Mouse (Mus musculus) embryonic facial prominence, embryonic 13.5 days (tissue): Measurements from ENCODE around the gene Tfip11. TPM values are rescaled to one million over a fixed set of nuclear protein-coding genes. Genes with fewer than 3 reads are reported as not detected.
"Not testable (repeated sequence)": the region's sequence is repeated elsewhere in the genome, so short reads cannot be mapped to it uniquely, and the experiment has no call there.

Source experiments
- ATAC-seq: fragments of 200-750 bp; cut with Nextera tagmentation; 2 replicates; pipeline ENCODE4 v1.8.0; 2017; ENCODE audit warnings: low read depth; ENCODE audit not compliant: insufficient number of reproducible peaks, insufficient read depth, low FRiP score, low TSS enrichment
- H3K27ac ChIP-seq: fragments of 300-500 bp; sonication (generic); 2 replicates; pipeline ENCODE4 v1.5.1; 2015; ENCODE audit warnings: moderate library complexity, mild to moderate bottlenecking, inconsistent platforms
- H3K27me3 ChIP-seq: fragments of 300-500 bp; sonication (generic); 2 replicates; pipeline ENCODE4 v1.6.1; 2015; ENCODE audit warnings: mild to moderate bottlenecking, inconsistent platforms
- H3K36me3 ChIP-seq: fragments of 300-500 bp; sonication (generic); 2 replicates; pipeline ENCODE4 v1.6.1; 2015; ENCODE audit warnings: mild to moderate bottlenecking, inconsistent platforms
- H3K4me1 ChIP-seq: fragments of 300-500 bp; sonication (generic); 2 replicates; pipeline ENCODE4 v1.6.1; 2015; ENCODE audit warnings: inconsistent platforms
- H3K4me2 ChIP-seq: fragments of 300-500 bp; sonication (generic); 2 replicates; pipeline ENCODE4 v1.6.1; 2015; ENCODE audit warnings: moderate library complexity, mild to moderate bottlenecking, inconsistent platforms
- H3K4me3 ChIP-seq: fragments of 300-500 bp; sonication (generic); 2 replicates; pipeline ENCODE4 v1.5.1; 2015; ENCODE audit warnings: mild to moderate bottlenecking, inconsistent platforms
- H3K9ac ChIP-seq: fragments of 300-500 bp; sonication (generic); 2 replicates; pipeline ENCODE4 v1.6.1; 2015; ENCODE audit warnings: mild to moderate bottlenecking, inconsistent platforms
- H3K9me3 ChIP-seq: fragments of 300-500 bp; sonication (generic); 2 replicates; pipeline ENCODE4 v1.6.1; 2016; ENCODE audit warnings: inconsistent platforms
- WGBS: fragments of 180-500 bp; shearing (Covaris S2); methylation state at CpG from one replicate; pipeline ENCODE4 v1.1.7; 2015; ENCODE audit warnings: mixed read lengths; 5-methylcytosine and 5-hydroxymethylcytosine counted together
- polyA plus RNA-seq: library from polyadenylated mRNA; unstranded; fragments of >200 nt; fragmentation: Nextera tagmentation; extraction: Ambion mirVana; gene quantifications from 2 replicates; pipeline ENCODE4 v1.2.1, GENCODE M21; 2015

Tfip11 gene
- polyA plus RNA-seq, 1 experiment from 2014 or later, result 31.8 TPM

DNA sequence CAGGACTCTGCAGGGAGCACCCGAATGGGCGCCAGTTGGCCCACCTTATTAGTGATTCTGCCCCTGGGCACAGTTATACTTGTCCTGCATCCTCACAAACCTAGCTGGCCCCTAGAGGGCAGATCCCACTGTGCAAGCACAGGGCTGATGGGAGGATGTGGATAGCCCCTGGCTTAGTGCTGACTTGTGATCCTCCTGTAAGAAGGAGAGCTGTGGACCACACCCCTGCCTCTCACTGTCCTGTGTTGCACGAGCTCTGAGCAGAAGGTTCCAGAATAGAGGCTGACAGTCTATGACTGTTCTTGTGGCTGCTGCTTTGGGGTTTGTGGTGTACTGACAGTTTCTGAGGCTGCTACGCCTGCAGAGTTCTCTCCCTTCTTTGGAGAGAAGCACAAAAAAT is 24.5 kb upstream of the Tfip11 start:
- Histone ChIP-seq H3K36me3 (peaks cover 20% of the 10 kb centered on the region), H3K27me3 (no peaks in the 10 kb centered on the region), H3K4me2 (no peak overlapping the region), H3K9me3 (no peaks in the 10 kb centered on the region), H3K4me1 (peaks cover 6% of the 10 kb centered on the region; the same call in 1 of the 2 replicates), H3K9ac (0 out of 2 replicates have a peak overlapping the region, but pooled peaks have one; percentile 36), H3K4me3 (no peak overlapping the region), H3K27ac (no peak overlapping the region)
- ATAC-seq, result no peak
- WGBS, result 85% methylated on average over 4 of the region's 4 CpGs

DNA sequence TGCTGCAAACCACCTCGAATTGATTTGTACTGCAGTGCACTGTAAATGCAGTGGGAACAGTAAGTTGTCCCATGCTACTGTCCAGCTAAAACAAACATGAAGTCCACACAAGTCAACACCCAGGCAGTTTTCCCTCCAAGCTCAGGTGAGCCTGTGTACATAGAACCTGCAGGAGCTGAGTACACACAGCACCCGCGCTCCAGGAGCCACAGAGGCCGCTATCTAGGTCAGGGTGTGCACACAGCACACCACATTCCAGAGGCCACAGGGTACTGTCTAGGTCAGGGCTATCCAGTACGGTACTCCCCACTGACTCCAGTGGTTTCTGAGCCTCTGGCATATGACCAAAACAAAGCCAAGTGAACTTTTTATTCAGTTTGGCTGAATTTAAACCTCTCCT is 23.8 kb upstream of the Tfip11 start:
- ATAC-seq, result no peak
- peaks cover under 1% of the 10 kb centered on the region; the same call in 1 of the 2 replicates for H3K4me1 ChIP-seq
- 89% methylated on average over 5 of the region's 5 CpGs for WGBS

DNA sequence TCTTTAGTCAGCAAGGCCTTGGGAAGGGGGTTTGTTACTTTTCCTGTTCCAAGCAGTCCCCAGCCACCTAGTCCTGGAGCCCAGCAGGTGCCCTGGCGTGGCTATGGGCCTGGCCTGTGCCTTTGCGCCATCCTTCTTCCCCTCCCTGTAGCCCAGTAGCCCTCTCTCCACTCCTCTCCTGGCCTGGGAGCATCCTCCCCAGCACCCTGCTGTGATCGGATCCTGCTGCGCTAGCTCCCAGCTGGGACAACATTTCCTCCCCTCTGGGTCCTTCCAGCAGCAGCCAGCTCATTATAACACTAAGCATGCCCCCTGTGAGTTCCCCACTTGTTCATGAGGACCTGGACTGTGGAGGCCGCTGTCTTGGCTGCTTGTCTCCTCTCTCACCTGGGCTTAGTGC is 20.3 kb upstream of the Tfip11 start:
- Histone ChIP-seq H3K4me2 (no peak overlapping the region), H3K9ac (no peak overlapping the region), H3K27me3 (no peaks in the 10 kb centered on the region), H3K4me1 (no peaks in the 10 kb centered on the region), H3K27ac (no peak overlapping the region), H3K36me3 (peaks cover 53% of the 10 kb centered on the region), H3K4me3 (no peak overlapping the region), H3K9me3 (no peaks in the 10 kb centered on the region)
- no peak for ATAC-seq
- 65% methylated on average over 5 of the region's 5 CpGs for WGBS

More for the DNA sequence above, 23.8 kb upstream of the Tfip11 start:
- peak overlapping the region; percentile 7; the same call in 1 of the 2 replicates for H3K27ac ChIP-seq
- peaks cover 22% of the 10 kb centered on the region for H3K36me3 ChIP-seq
- H3K9me3 ChIP-seq, result no peaks in the 10 kb centered on the region
- H3K27me3 ChIP-seq, result no peaks in the 10 kb centered on the region
- no peak overlapping the region for H3K4me2 ChIP-seq
- H3K9ac ChIP-seq, result no peak overlapping the region
- H3K4me3 ChIP-seq, result no peak overlapping the region

DNA sequence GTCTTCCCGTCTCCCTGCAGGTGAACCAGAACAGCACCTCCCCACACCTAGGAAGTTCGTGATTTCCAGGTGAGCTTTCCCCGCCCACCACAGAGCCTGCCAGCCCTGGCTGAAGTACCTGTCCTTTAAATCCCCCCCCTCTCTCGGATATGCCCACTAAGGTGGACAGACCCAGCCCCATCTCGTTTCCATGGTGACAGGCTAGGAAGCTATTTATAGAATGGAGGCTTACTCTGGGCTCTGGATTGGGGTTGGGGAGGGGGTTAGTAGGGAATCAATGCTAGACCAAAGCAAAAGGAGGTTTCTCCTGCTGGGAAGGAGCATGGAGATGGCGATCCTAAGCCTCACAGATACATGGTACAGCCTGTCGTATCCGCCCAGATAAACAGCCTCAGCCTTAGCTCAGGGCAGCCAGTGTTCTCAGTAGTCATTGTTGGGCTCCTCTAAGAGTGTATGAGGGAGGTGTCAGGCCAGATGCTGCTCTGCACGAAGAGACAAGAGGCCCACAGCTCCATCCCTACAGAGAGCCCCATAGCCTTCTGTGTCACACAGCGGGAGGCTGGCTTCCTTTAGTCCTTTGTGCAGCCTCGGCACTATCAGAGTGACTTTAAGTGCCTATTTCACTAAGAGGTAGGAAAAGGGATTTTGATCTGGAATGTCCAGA is 12.8 kb upstream of the Tfip11 start:
- peaks cover 74% of the 10 kb centered on the region for H3K36me3 ChIP-seq

DNA sequence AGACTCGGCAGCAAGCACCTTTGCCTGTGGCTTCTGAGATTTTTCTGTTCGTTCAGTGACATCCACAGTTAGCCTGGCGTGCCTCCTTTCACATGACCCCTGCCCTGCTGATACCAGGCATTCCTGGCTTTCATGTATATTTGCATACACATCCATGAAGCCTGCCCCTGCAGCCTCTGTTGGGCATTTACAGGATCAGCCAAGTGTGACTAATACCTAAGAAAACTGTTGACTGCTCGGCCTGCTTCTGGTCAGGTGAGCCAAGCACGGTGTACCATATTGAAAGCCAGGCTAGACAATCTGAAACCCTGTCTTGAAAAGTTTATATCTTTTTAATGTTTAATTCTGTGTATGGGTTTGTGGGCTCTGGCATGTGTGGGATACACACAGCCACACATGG is 9.7 kb upstream of the Tfip11 start:
- Histone ChIP-seq H3K9ac (no peak overlapping the region), H3K4me2 (no peak overlapping the region), H3K4me3 (no peak overlapping the region), H3K27ac (no peak overlapping the region), H3K27me3 (no peaks in the 10 kb centered on the region), H3K4me1 (no peaks in the 10 kb centered on the region), H3K9me3 (no peaks in the 10 kb centered on the region), H3K36me3 (peaks cover 47% of the 10 kb centered on the region)
- no peak for ATAC-seq
- 81% methylated on average over 5 of the region's 5 CpGs for WGBS

More for the DNA sequence above, 12.8 kb upstream of the Tfip11 start:
- no peaks in the 10 kb centered on the region for H3K27me3 ChIP-seq
- no peak overlapping the region for H3K4me3 ChIP-seq
- no peak overlapping the region for H3K27ac ChIP-seq
- no peaks in the 10 kb centered on the region for H3K4me1 ChIP-seq
- H3K9ac ChIP-seq, result no peak overlapping the region
- ATAC-seq, result no peak
- WGBS, result 73% methylated on average over 11 of the region's 11 CpGs
- no peaks in the 10 kb centered on the region for H3K9me3 ChIP-seq
- H3K4me2 ChIP-seq, result no peak overlapping the region

DNA sequence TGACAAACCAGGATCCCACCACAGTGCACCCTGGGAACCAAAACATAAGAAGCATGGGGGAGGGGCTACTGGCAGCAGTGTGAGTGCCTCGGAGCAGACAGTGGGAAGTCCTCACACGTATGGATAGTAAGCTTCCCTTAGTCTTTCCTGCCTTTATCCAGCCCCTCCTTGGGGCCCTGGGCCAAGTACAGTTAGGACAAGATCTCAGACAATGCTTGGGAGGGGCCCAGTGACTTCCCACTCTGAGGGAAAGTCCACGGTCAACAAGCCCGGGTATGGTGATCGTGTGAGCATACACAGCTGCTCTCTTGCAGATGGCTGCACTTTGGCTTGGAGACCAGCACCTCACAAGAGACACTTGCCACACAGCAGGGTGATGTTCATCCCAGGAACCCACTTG is 8.8 kb upstream of the Tfip11 start:
- Histone ChIP-seq H3K4me3 (no peak overlapping the region), H3K4me2 (no peak overlapping the region), H3K36me3 (peaks cover 41% of the 10 kb centered on the region), H3K4me1 (no peaks in the 10 kb centered on the region), H3K9ac (no peak overlapping the region), H3K27ac (no peak overlapping the region), H3K9me3 (no peaks in the 10 kb centered on the region), H3K27me3 (no peaks in the 10 kb centered on the region)
- no peak for ATAC-seq
- 66% methylated on average over 5 of the region's 5 CpGs for WGBS

DNA sequence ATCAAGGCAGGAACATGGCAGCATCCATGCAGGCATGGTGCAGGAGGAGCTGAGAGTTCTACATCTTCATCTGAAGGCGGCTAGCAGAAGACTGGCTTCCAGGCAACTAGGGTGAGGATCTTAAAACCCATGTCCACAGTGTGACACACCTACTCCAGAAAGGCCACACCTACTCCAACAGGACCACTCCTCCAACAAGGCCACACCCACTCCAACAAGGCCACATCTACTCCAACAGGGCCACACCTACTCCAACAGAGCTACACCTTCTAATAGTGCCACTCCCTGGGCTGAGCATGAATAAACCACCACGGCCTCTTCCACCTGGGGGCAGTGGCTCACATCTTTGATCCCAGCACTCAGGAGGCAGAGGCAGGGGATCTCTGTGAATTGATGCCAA is 6.8 kb upstream of the Tfip11 start:
- not testable (repeated sequence) for H3K4me1 ChIP-seq, H3K4me2 ChIP-seq, H3K27me3 ChIP-seq, H3K9ac ChIP-seq, ATAC-seq, H3K9me3 ChIP-seq, H3K4me3 ChIP-seq, H3K27ac ChIP-seq
- peaks cover 21% of the 10 kb centered on the region for H3K36me3 ChIP-seq
- WGBS, result 57% methylated on average over 2 of the region's 2 CpGs

DNA sequence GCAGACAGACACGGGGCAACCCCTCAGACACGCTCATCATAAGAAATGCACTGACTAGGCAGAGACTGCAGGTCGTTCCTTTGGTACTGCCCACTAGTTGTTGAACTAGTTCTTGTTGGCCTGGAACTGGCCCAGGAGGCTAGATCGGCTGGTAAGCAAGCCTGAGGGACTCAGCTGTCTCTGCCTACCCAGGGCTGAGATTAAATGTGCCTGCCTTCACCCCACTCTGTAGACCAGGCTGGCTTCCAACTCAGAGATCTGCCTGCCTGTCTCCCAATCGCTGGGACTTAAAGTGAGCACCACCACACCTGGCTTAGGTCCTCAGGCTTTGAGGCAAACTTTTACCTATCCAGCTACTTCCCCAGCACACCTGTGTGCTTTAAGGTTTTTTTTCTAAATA is 5.8 kb upstream of the Tfip11 start:
- ATAC-seq, result no peak
- Histone ChIP-seq H3K27ac (no peak overlapping the region), H3K4me2 (no peak overlapping the region), H3K4me3 (no peak overlapping the region), H3K27me3 (no peaks in the 10 kb centered on the region), H3K9ac (no peak overlapping the region), H3K9me3 (no peaks in the 10 kb centered on the region), H3K36me3 (peaks cover 12% of the 10 kb centered on the region), H3K4me1 (no peaks in the 10 kb centered on the region; the same call in none of the 2 replicates)
- 71% methylated on average over 5 of the region's 5 CpGs for WGBS

DNA sequence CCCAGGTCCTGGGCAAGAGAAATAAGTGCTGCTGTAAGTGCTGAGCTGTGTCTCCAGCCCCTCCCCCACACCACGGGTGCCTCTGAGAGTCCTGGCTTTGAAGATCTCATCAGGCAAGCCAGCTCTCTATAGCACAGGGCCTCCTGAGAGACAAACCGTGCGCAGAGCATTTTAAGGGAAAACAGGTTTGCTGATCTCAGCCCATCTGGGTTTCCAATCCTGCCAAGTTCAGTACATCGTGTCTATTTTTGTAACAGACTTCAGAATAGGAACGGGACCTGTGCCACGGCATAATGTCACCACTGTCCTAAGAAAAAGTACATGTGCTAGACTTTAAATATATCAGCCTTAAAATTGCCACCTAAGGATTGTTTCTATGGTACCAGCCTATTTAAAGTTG is 5.2 kb upstream of the Tfip11 start:
- H3K9me3 ChIP-seq, result no peaks in the 10 kb centered on the region
- H3K36me3 ChIP-seq, result peaks cover 7% of the 10 kb centered on the region
- H3K27ac ChIP-seq, result no peak overlapping the region
- no peak overlapping the region for H3K4me2 ChIP-seq
- WGBS, result 63% methylated on average over 6 of the region's 6 CpGs
- H3K4me3 ChIP-seq, result no peak overlapping the region
- ATAC-seq, result no peak
- no peaks in the 10 kb centered on the region for H3K27me3 ChIP-seq
- no peak overlapping the region for H3K9ac ChIP-seq
- no peaks in the 10 kb centered on the region; the same call in none of the 2 replicates for H3K4me1 ChIP-seq

DNA sequence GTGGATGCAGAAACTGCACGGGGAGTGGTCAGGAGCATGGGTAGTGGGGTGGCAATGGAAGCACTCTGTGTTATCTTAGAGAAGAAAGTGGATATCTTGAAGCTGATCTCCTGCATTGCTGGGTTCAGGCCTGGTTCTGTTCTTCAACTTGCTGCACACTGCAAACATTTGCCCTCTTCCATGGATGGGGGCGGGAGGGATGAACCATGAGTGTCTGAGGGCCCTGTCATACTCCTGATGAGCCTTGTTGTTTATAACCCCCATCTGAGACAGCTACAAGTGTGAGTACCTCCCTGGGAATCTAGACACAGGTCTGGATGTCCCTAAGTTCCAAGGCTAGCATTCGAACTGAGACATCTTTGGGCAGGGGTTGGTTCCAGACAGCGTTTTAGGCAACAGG is 4.8 kb upstream of the Tfip11 start:
- Histone ChIP-seq H3K4me2 (no peak overlapping the region), H3K36me3 (peaks cover 2% of the 10 kb centered on the region; the same call in 1 of the 2 replicates), H3K27me3 (no peaks in the 10 kb centered on the region), H3K4me3 (no peak overlapping the region), H3K9me3 (no peaks in the 10 kb centered on the region), H3K4me1 (no peaks in the 10 kb centered on the region; the same call in none of the 2 replicates), H3K9ac (no peak overlapping the region), H3K27ac (no peak overlapping the region)
- WGBS, result 83% methylated on average over 4 of the region's 4 CpGs
- no peak for ATAC-seq

DNA sequence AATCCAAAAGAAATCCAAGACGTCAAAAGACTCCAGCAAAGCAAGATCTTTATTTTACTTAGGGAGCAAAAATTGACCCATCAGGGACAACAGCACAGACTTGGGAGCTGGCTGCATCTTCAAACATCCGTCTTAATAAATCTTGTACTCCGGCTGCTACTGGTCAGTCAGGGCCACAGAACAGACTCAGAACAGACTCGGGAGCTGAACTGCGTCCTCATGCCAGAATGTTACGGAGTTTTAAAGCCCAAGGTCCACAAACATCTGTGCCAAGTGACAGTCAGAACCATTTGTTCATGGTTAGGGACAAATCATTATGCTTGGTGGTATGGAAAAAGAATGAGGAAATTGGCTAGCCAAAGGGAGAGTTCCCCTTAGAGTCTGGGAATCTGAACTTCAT is 2.9 kb upstream of the Tfip11 start:
- no peak overlapping the region for H3K4me3 ChIP-seq
- no peak for ATAC-seq
- no peak overlapping the region for H3K4me2 ChIP-seq
- H3K9ac ChIP-seq, result no peak overlapping the region
- H3K9me3 ChIP-seq, result no peaks in the 10 kb centered on the region
- no peaks in the 10 kb centered on the region for H3K27me3 ChIP-seq
- H3K4me1 ChIP-seq, result peaks cover 5% of the 10 kb centered on the region
- peaks cover 6% of the 10 kb centered on the region for H3K36me3 ChIP-seq
- no peak overlapping the region for H3K27ac ChIP-seq
- 86% methylated on average over 6 of the region's 6 CpGs for WGBS
